Mouse (Mus musculus) adrenal gland (tissue): ENCODE data around the gene Cd82.

Source experiments
- intact Hi-C: fragments of 180-260 bp; cut with DNase I; formaldehyde crosslinking; loops from one replicate; pipeline ENCODE4 v1.15.1; 2025

Gene Cd82

GRCm38 (mm10) chr2:93447500-93448249, 15.3 kb downstream of the Cd82 start:
- intact Hi-C loops, result no loop called here

GRCm38 (mm10) chr2:93446606-93447353, 16.2 kb downstream of the Cd82 start:
- intact Hi-C loops, result no loop called here

GRCm38 (mm10) chr2:93445237-93445651, 17.7 kb downstream of the Cd82 start:
- intact Hi-C loops, result no loop called here

DNA sequence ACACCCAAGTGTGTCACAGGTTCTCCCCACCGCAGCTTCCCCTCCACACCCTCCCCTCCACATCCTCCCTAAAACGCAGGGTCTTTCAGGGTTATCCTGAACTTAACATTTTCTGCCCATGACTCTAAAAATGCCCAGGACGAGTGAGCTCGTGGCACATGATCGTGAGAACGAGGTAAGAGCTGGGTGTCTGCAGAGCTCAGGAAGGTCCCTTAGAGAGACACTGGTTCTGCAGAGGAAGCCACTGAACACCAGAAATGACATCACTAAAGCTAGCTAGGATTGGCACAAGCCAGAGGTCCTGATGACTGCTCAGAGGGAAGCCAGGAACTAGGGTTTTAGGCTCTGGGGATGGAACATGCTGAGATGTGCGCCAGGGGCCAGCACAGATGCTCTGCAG, 18.7 kb downstream of the Cd82 start:
- intact Hi-C loops, result no loop called here

- intact Hi-C loops, result no loop called here
Measured at GRCm38 (mm10) chr2:93443106-93443505, 19.8 kb downstream of the Cd82 start.

DNA sequence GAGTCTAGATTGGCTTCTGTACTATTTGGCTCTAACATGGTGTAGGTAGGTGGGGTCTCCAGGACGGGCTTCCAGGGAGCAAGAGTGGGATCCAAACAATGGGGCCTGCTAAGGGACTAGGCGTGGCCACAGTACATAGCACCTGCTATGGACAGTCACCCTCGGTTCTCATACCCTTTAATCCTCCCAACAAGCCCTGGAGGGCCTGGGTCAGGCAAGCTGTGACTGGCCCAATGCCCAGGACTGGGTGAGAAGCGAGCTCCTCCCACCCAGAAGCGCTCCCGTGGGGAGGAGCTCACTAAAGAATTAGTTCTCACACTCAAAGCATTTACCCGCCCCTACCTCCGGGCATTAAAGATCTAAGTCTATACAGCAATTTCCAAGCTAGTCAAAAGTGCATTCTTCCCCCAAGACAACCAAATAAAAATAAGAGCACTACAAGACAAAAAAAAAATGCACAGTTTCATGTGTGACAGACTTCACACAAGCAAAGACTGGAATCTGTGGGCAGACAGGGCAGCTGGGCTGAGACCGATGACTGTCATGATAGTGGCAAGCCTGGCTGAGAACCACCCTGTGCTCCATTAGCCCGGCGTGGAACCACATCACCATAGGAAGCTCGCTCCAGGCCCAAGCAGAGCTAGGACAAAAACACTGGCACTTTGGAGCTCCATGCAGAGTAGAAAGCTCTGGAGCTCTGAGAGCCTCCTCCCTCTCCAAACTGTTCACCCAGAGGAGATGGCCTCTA, 23.0 kb downstream of the Cd82 start:
- intact Hi-C loops, result no loop called here

DNA sequence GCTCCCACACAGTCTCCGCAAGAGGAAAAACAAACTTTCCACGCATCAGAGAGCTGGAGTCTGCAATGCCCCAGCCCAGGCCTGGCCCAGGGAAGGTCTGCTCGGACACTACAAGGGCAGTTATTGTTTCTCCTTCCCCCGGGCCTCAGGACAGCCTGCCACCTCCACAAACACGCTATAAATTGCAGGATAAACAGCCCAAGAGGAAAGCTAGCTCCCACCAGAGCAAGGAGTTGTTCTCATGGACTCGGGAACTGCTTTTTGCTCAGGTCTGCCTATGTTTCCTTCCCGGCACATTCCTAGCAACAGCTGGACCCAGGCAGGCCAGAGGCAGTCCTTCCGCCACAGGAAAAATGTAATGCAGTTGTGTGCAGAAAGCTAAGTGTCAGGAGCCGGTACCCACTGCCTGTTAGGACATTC, 23.6 kb downstream of the Cd82 start:
- intact Hi-C loops, result no loop called here

- intact Hi-C loops, result no loop called here
Measured at GRCm38 (mm10) chr2:93438335-93438734, 24.6 kb downstream of the Cd82 start.

GRCm38 (mm10) chr2:93435577-93435976, 27.4 kb downstream of the Cd82 start:
- intact Hi-C loops, result no loop called here

DNA sequence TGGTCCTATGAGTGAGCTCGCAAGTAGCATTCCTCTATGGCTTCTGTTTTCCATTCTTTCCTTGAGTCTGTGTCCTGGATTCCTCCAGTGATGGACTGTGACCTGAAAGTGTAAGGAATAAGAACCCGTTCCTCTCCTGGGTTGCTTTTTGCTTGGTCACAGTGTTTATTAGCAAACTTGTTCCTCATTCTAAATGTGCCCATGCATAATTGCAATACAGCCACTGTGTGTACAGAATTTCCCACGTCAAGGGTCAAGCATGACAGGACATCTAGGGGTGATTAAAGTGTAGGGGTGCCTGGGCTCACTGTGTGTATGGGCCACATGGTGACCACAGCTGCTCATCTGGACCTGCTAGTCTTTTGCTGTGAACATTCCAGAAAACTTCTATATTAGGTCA, 28.0 kb downstream of the Cd82 start:
- intact Hi-C loops, result no loop called here

GRCm38 (mm10) chr2:93433543-93433942, 29.4 kb downstream of the Cd82 start:
- intact Hi-C loops, result no loop called here

DNA sequence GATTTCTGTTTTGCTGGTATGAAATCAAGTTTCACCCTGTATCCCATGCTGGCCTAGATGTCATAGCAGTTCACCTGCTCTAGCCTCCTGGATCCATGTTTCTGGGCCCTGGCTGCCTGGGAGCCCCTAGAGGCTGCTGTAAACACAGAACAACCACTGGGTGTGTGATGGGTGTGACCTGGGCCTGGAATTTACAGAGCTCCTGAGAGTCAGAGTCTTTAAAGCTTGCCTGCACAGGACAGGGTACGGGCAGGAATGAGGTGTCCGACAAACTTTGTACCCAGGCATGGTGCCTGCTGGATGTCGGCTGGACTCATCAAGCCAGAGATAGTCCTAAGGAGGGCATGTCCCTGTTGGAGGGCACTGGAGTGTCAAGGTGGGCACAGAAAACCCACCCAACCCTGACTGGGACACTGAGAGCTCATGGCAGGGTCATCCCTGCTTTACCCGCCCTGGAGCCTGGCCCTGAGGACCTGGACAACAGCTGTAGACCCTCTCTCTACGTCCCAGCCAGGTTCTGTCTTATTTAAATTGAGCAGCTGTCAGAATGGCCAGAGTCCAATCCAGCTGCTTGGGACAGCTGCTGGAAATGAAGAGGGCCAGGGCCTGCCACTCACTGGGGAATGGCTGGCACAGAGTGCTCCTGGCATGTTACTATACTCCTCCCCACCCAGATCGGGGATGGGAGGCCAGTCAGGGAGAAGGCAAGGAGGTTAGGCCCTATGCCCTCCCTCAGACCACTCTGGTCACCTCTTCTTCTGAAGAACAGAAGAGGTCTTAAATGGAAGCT, 30.1 kb downstream of the Cd82 start:
- intact Hi-C loops, result no loop called here

GRCm38 (mm10) chr2:93431575-93432325, 31.2 kb downstream of the Cd82 start:
- intact Hi-C loops, result no loop called here

- intact Hi-C loops, result no loop called here
Measured at GRCm38 (mm10) chr2:93430993-93431392, 31.9 kb downstream of the Cd82 start.

- intact Hi-C loops, result no loop called here
Measured at GRCm38 (mm10) chr2:93428004-93428531, 34.9 kb downstream of the Cd82 start.

DNA sequence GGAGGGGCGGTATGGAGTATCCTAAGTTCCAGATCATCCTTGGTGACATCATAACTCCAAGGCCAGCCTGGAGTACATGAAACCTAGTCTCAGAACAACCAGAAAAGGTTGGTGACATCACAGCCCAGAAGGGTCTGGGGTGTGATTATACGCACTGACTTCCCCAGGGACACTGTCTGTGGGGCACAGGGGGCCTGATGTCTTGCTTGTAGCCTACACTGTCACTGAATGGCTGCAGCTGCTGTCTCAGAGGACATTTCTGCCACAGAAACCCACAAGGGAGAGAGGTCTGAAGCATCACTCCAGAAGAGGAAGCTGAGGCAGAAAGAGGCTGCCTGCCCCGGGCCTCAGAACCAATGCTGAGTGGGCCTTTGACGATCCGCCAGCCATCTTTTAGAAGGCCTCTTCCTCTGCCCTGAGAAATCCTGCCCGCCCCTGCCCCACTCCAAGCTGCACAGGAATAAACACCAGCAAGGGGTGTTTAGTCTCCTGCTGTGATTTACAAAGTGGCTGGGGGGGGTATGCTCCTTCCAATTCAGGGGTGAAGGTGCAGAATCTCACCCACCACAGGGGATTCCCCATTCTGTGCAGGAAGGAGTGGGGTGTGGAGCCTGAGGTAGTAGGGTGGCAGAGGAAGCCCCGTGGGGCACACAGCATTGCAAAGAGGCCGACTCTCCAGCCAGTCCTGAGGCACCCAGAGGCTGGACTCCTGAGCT, 35.8 kb downstream of the Cd82 start:
- intact Hi-C loops, result no loop called here

DNA sequence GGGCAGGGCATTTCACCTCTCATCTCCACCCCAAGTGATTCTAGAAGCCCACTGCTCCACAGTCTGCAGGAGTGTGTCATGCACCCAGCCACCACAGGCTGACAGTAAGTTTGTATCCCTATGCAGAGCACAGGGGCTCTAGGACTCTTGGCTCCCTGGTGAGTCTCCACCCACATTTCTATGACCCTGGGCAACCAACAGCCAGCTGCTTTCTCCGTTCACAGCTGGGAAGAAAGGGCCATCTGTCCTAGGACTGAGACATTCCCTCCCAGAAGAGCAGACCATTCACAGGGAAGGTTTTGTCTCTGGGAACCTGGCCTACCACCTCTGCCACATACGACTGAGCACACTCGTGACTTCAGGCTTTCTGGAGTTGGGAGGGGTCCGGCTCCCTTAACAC, 37.1 kb downstream of the Cd82 start:
- intact Hi-C loops, result no loop called here

DNA sequence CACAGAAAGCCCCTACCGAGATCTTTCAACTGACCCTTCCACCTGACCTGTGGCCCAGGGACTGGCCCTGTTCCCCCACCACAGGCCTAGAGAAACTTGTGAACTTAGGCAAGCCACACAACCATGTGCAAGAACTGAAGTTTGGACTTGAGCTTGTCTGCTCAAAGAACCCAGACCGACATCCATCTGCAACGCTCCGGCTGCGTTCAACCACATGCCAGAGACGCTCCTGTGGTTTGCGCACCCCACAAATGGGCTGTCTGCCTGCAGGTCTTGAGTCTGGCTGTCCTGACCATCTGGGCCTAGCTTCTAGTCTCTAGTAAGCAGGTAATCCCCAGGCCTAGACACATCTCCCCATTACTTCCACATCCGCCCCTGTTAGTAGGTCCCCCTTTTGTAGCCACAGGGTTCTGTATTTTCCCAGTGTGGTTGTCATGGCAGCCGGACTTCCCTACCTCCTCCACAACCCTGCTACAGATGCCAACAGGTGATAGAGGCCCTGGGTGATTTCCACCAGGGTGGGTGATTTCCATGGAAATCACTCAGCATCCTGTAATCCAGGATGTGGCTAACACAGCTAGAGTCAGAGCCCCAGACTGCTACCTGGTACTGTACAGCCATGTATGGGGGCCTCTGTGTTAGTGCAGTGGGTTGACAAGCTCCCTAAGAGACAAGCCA, 38.5 kb downstream of the Cd82 start:
- intact Hi-C loops, result no loop called here

GRCm38 (mm10) chr2:93421320-93421719, 41.6 kb downstream of the Cd82 start:
- intact Hi-C loops, result loop anchor here (1.0 kb wide), 1 partner anchor 50 kb away; no protein-coding TSS in a partner anchor
